Mouse (Mus musculus) limb, embryonic 14.5 days (tissue): ENCODE measurements at regions not wholly inside any gene's neighbourhood (a gene's known extent, or its start where the extent isn't known, plus 50 kb on each side); places are given as distances from the start of the nearest gene placed in this dataset.

Experiments
- ATAC-seq: fragments of 200-750 bp; cut with Nextera tagmentation; 2 replicates; pipeline ENCODE4 v1.8.0; 2017; ENCODE audit warnings: low read depth, moderate number of reproducible peaks, moderate TSS enrichment; ENCODE audit not compliant: low FRiP score
- DNase-seq: peaks from one replicate; pipeline ENCODE4 v3.0.0-alpha.2; 2015; ENCODE audit warnings: low spot score
- H3K27ac ChIP-seq: fragments of 300-500 bp; sonication (generic); replicated peaks from 2 replicates; pipeline ENCODE4 v1.5.1; 2014; ENCODE audit warnings: low read depth, mild to moderate bottlenecking, low read length, moderate library complexity, mixed read lengths
- H3K27me3 ChIP-seq: fragments of 300-500 bp; sonication (generic); 2 replicates; pipeline ENCODE4 v1.6.1; 2014; ENCODE audit warnings: low read length, mixed read lengths; ENCODE audit not compliant: control insufficient read depth, insufficient read depth
- H3K36me3 ChIP-seq: fragments of 300-500 bp; sonication (generic); 2 replicates; pipeline ENCODE4 v1.6.1; 2014; ENCODE audit warnings: mild to moderate bottlenecking, low read length, moderate library complexity, mixed read lengths; ENCODE audit not compliant: control insufficient read depth, insufficient read depth
- H3K4me1 ChIP-seq: fragments of 300-500 bp; sonication (generic); 2 replicates; pipeline ENCODE4 v1.6.1; 2014; ENCODE audit warnings: antibody characterized with exemption, low read length, mixed read lengths; ENCODE audit not compliant: control insufficient read depth, insufficient read depth
- H3K4me2 ChIP-seq: fragments of 300-500 bp; sonication (generic); replicated peaks from 2 replicates; pipeline ENCODE4 v1.6.1; 2014; ENCODE audit warnings: low read depth, mild to moderate bottlenecking, low read length, moderate library complexity; ENCODE audit not compliant: severe bottlenecking
- H3K4me3 ChIP-seq: fragments of 300-500 bp; sonication (generic); replicated peaks from 2 replicates; pipeline ENCODE4 v1.5.1; 2014; ENCODE audit warnings: low read length
- H3K9ac ChIP-seq: fragments of 300-500 bp; sonication (generic); 2 replicates; pipeline ENCODE4 v1.6.1; 2014; ENCODE audit warnings: mild to moderate bottlenecking, low read depth, low read length, moderate library complexity; ENCODE audit not compliant: severe bottlenecking
- H3K9me3 ChIP-seq: fragments of 300-500 bp; sonication (generic); 2 replicates; pipeline ENCODE4 v1.6.1; 2016; ENCODE audit warnings: low read length; ENCODE audit not compliant: control insufficient read depth
- POLR2A ChIP-seq: fragments of 200-500 bp; IDR thresholded peaks from 2 replicates; pipeline ENCODE4 v1.8.0; 2012; ENCODE audit warnings: inconsistent platforms, mild to moderate bottlenecking, moderate library complexity, borderline replicate concordance; ENCODE audit not compliant: insufficient read depth, insufficient read length; ENCODE audit errors: extremely low read depth
- WGBS: fragments of 180-500 bp; shearing (Covaris S2); extraction: QIAGEN DNeasy Blood & Tissue Kit; methylation state at CpG from one replicate; pipeline ENCODE4 v1.1.7; 2014; 5-methylcytosine and 5-hydroxymethylcytosine counted together

GRCm38 (mm10) chr3:9884691-9885354 lies 203.1 kb upstream of the Gm9833 start:
- TF ChIP-seq POLR2A = no peak
- no peaks in the 10 kb centered on the region for H3K27me3 ChIP-seq
- H3K4me3 ChIP-seq = no peak overlapping the region
- H3K9me3 ChIP-seq = no peaks in the 10 kb centered on the region
- DNase-seq = no peak
- no peak overlapping the region for H3K9ac ChIP-seq
- H3K36me3 ChIP-seq = no peaks in the 10 kb centered on the region
- H3K4me2 ChIP-seq = no peak overlapping the region
- 67% methylated on average over 5 of the region's 5 CpGs for WGBS
- no peak overlapping the region for H3K27ac ChIP-seq
- no peaks in the 10 kb centered on the region for H3K4me1 ChIP-seq
- ATAC-seq = no peak

GRCm38 (mm10) chr3:9885565-9885964 lies 202.3 kb upstream of the Gm9833 start:
- 53% methylated on average over 8 of the region's 8 CpGs for WGBS

GRCm38 (mm10) chr3:9886077-9886476 lies 201.8 kb upstream of the Gm9833 start:
- no peaks in the 10 kb centered on the region for H3K27me3 ChIP-seq
- no peaks in the 10 kb centered on the region for H3K36me3 ChIP-seq
- no peak overlapping the region for H3K9ac ChIP-seq
- H3K4me1 ChIP-seq = no peaks in the 10 kb centered on the region
- 74% methylated on average over 4 of the region's 4 CpGs for WGBS
- DNase-seq (no peak), ATAC-seq (no peak)
- no peak overlapping the region for H3K4me2 ChIP-seq
- no peaks in the 10 kb centered on the region for H3K9me3 ChIP-seq
- H3K4me3 ChIP-seq = no peak overlapping the region
- no peak for TF ChIP-seq POLR2A
- H3K27ac ChIP-seq = no peak overlapping the region

More at GRCm38 (mm10) chr3:9885565-9885964, 202.3 kb upstream of the Gm9833 start:
- H3K9me3 ChIP-seq = no peaks in the 10 kb centered on the region
- no peak for ATAC-seq
- no peak for TF ChIP-seq POLR2A
- DNase-seq = peak; percentile 40
- no peaks in the 10 kb centered on the region for H3K4me1 ChIP-seq
- H3K36me3 ChIP-seq = no peaks in the 10 kb centered on the region
- H3K27me3 ChIP-seq = no peaks in the 10 kb centered on the region
- no peak overlapping the region for H3K27ac ChIP-seq
- H3K4me2 ChIP-seq = no peak overlapping the region
- no peak overlapping the region for H3K4me3 ChIP-seq
- no peak overlapping the region for H3K9ac ChIP-seq

- DNase-seq = peak; percentile 47
- Histone ChIP-seq H3K4me1 (no peaks in the 10 kb centered on the region), H3K4me2 (no peak overlapping the region), H3K36me3 (no peaks in the 10 kb centered on the region), H3K9me3 (no peaks in the 10 kb centered on the region), H3K4me3 (no peak overlapping the region), H3K27me3 (no peaks in the 10 kb centered on the region), H3K9ac (no peak overlapping the region), H3K27ac (no peak overlapping the region)
- 73% methylated on average over 10 of the region's 10 CpGs for WGBS
- ATAC-seq = peak; percentile 83
- TF ChIP-seq POLR2A = no peak
Observed at GRCm38 (mm10) chr3:9886765-9887626, 200.9 kb upstream of the Gm9833 start.

GRCm38 (mm10) chr3:9887627-9887994 lies 200.3 kb upstream of the Gm9833 start:
- Histone ChIP-seq H3K27me3 (no peaks in the 10 kb centered on the region), H3K9me3 (no peaks in the 10 kb centered on the region), H3K36me3 (no peaks in the 10 kb centered on the region)

More at GRCm38 (mm10) chr3:9887627-9887994, 200.3 kb upstream of the Gm9833 start:
- H3K4me3 ChIP-seq = no peak overlapping the region
- DNase-seq = no peak
- no peak for TF ChIP-seq POLR2A
- H3K4me1 ChIP-seq = no peaks in the 10 kb centered on the region
- no peak overlapping the region for H3K9ac ChIP-seq
- no peak overlapping the region for H3K4me2 ChIP-seq
- no peak overlapping the region for H3K27ac ChIP-seq
- ATAC-seq = no peak
- WGBS = 86% methylated on average over 2 of the region's 2 CpGs
